Mouse (Mus musculus): ENCODE data around the gene Hist2h2be. TPM values are rescaled to one million over a fixed set of nuclear protein-coding genes. Genes with fewer than 3 reads are reported as not detected.
"Not testable (repeated sequence)": the region's sequence is repeated elsewhere in the genome, so short reads cannot be mapped to it uniquely, and the experiment has no call there.

Hist2h2be gene
- polyA plus RNA-seq (2015; fragmentation: Nextera tagmentation; extraction: Ambion mirVana): 6.7 and 7.2 TPM in 2 replicates

DNA sequence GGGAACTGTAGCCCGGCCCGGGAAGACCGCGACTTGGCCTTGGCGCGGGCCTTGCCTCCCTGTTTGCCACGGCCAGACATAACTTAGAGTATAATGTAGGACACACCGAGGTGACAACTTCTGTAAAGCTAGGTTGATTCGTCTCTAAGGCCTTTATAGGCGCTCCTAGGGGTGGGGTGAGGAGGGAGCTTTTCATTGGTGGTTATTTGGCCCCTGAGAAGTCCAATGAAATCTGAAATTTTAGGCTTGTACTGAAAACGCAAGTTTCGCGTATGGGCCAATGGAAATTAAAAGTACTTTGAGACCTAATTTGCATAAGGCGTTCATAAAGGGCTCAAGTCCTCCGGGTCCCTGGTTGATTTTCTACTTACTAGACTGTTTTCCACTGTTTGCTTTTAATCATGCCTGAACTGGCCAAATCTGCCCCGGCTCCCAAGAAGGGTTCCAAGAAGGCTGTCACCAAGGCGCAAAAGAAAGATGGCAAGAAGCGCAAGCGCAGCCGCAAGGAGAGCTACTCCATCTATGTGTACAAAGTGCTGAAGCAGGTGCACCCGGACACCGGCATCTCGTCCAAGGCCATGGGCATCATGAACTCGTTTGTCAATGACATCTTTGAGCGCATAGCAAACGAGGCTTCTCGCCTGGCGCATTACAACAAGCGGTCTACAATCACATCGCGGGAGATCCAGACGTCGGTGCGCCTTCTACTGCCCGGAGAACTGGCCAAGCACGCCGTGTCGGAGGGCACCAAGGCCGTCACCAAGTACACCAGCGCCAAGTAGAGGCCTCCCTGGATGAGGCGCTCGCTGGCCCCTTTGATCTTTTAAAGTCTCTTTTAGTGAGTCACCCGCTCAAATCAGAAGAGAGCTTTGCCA is at the start of gene Hist2h2be, which contains the start of gene Hist2h2ac:
Gene Hist2h2be, plus strand, starts transcription at position 355 of the 875 bp plus-strand sequence.
Gene Hist2h2ac, minus strand, starts transcription at position 116 of the 875 bp plus-strand sequence.
- WGBS: under 1% methylated on average over 43 of the region's 43 CpGs
- H3K4me1 ChIP-seq: peaks cover 28% of the 10 kb centered on the region
- H3K9me3 ChIP-seq: no peaks in the 10 kb centered on the region
- peak within 1 kb of the TSS; percentile 92 for H3K9ac ChIP-seq
- peak within 1 kb of the TSS; percentile 99 for H3K27ac ChIP-seq
- H3K27me3 ChIP-seq: no peaks in the 10 kb centered on the region
- peak within 1 kb of the TSS; percentile 63 for H3K4me3 ChIP-seq
- peak; percentile 90 for ATAC-seq (ENCODE audit: low FRiP score, low read depth)
- peak within 1 kb of the TSS; percentile 79 for H3K4me2 ChIP-seq (replicated peaks)
- no peaks in the 10 kb centered on the region for H3K36me3 ChIP-seq

DNA sequence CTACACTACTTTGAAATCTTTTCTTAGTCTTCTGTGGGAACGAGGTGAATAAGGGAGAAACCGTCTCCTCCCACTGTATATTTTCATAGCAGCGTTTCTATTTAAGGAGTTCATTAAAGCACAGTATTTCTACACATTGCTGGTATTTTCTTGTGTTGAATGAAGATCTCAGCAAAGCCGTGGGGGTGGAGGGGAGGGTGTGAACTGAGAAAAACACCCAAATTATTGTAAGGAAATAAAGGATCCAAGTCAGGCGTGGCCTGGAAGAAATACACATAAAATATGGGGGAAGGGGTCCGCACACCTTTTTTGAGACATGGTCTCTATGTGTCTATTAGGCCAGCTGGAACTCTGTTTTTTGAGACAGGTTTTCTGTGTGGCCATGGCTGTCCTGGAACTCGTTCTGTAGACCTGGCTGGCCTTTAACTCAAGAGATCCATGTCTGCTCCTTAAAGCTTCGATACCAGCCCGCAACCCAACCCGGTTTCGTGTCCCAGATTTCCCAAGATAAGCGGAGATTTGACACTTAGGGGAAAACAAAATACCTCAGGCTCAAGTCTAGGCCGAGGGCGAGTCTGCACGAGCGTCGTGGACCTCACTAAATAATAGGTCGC is 49.2 kb upstream of the Hist2h2be start:
- peaks cover 35% of the 10 kb centered on the region for H3K4me1 ChIP-seq
- H3K4me3 ChIP-seq: peak overlapping the region; percentile 88
- H3K27me3 ChIP-seq: no peaks in the 10 kb centered on the region
- H3K36me3 ChIP-seq: peaks cover 60% of the 10 kb centered on the region
- peak overlapping the region; percentile 98 for H3K27ac ChIP-seq
- peak overlapping the region; percentile 89 for H3K9ac ChIP-seq
- 21% methylated on average over 18 of the region's 18 CpGs for WGBS
- ATAC-seq (ENCODE audit: low FRiP score, low read depth): peak; percentile 14
- no peaks in the 10 kb centered on the region for H3K9me3 ChIP-seq
- peak overlapping the region; percentile 98 for H3K4me2 ChIP-seq (replicated peaks)

DNA sequence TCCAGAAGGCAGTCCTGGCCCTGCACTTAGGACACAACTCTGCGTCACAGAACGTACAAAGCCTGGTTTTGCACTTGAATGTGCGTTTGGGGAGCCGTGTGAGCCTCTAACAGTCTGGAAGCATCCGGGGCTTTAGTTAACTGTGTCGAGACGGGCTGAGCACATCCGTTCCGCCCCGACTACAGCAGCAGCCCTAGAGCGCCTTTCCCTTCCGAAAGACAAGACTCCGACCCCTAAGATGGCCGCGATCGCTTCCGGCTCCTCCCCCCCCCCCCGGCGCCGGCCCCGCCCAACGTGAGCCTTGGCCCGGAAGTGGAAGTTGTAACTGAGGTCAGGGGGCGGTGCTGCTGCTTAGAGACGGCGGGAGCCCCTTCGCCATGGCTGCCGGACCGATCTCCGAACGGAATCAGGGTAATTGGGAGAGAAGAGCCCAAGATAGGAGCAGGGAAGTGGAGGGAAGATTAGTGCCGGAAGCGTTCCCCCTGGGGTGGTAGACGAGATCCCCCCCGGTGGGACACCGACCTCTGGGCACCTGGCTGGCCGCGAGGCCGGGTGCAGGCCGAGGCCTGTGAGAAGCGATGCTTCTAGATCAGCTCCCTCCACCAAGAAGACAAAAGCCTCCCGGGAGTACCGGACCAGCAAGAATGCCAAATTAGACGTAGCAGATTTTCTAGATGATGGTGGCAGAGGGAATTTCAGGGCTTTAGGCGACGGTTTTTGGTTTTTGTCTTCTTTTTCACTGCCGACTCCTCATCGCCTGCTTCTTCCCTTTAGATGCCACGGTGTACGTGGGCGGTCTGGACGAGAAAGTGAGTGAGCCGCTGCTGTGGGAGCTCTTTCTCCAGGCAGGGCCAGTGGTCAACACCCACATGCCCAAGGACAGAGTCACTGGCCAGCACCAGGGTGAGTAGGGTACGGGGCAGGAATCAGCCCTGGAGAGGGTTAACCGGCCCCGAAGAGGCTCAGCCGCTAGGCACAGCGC is 48.4 kb upstream of the Hist2h2be start, which contains the start of gene Sf3b4:
Gene Sf3b4, plus strand, starts transcription at position 136 of the 982 bp plus-strand sequence.
- H3K4me2 ChIP-seq (replicated peaks): peak within 1 kb of the TSS; percentile 98
- H3K9ac ChIP-seq: peak within 1 kb of the TSS; percentile 89
- no peaks in the 10 kb centered on the region for H3K9me3 ChIP-seq
- peaks cover 63% of the 10 kb centered on the region for H3K36me3 ChIP-seq
- under 1% methylated on average over 58 of the region's 58 CpGs for WGBS
- ATAC-seq (ENCODE audit: low FRiP score, low read depth): peak; percentile 93
- H3K27me3 ChIP-seq: no peaks in the 10 kb centered on the region
- peak within 1 kb of the TSS; percentile 98 for H3K27ac ChIP-seq
- peak within 1 kb of the TSS; percentile 88 for H3K4me3 ChIP-seq
- peaks cover 35% of the 10 kb centered on the region for H3K4me1 ChIP-seq

DNA sequence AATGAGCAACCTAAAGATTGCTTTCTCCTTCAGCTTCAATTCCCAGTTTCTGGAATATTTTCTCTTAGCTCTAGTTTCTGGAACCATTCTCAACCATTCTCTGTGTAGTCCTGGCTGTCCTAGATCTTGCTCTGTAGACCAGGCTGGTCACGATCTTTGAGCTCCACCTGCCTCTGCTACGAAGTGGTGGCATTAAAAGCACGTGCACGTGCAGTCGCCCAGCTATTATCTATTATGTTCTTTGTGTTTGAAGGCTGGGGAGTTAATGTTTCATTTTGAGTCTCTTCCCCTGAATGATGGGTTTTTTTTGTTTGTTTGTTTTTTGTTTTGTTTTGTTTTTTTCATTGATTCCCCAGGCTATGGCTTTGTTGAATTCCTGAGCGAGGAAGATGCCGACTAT is 47.7 kb upstream of the Hist2h2be start:
- 30% methylated on average over 7 of the region's 7 CpGs for WGBS

DNA sequence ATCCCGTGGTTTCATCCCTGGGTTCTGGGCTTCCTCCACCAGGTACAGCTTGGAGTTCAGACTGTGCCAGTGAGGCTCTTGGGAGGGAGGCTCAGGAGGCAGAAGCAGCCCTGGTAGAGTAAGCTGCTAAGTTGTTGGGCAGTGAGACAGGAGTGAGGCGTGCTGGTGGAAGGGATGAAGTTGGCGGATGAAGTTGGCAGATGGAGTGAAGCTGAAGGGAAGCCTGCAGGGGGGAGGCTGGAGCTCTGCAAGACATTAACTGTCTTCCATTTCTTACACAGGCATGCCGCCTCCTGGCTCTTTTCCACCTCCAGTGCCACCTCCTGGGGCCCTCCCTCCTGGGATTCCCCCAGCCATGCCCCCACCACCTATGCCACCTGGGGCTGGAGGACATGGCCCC is 46.9 kb upstream of the Hist2h2be start:
- ATAC-seq (ENCODE audit: low FRiP score, low read depth); H3K27ac ChIP-seq; H3K9me3 ChIP-seq; H3K27me3 ChIP-seq: not testable (repeated sequence)
- WGBS: 81% methylated on average over 4 of the region's 4 CpGs
- Histone ChIP-seq H3K4me2 (replicated peaks) (peak overlapping the region; percentile 98), H3K4me1 (peaks cover 35% of the 10 kb centered on the region), H3K4me3 (peak overlapping the region; percentile 88; the same call in 1 of the 2 replicates), H3K36me3 (peaks cover 62% of the 10 kb centered on the region), H3K9ac (peak overlapping the region; percentile 53; the same call in 1 of the 2 replicates)

More for the DNA sequence above, 47.7 kb upstream of the Hist2h2be start:
- H3K4me3 ChIP-seq: peak overlapping the region; percentile 88
- H3K4me2 ChIP-seq (replicated peaks): peak overlapping the region; percentile 98
- no peak overlapping the region; the same call in 1 of the 2 replicates for H3K27ac ChIP-seq
- peaks cover 63% of the 10 kb centered on the region for H3K36me3 ChIP-seq
- no peaks in the 10 kb centered on the region for H3K9me3 ChIP-seq
- peak overlapping the region; percentile 89 for H3K9ac ChIP-seq
- H3K4me1 ChIP-seq: peaks cover 35% of the 10 kb centered on the region
- no peaks in the 10 kb centered on the region for H3K27me3 ChIP-seq
- ATAC-seq (ENCODE audit: low FRiP score, low read depth): no peak

DNA sequence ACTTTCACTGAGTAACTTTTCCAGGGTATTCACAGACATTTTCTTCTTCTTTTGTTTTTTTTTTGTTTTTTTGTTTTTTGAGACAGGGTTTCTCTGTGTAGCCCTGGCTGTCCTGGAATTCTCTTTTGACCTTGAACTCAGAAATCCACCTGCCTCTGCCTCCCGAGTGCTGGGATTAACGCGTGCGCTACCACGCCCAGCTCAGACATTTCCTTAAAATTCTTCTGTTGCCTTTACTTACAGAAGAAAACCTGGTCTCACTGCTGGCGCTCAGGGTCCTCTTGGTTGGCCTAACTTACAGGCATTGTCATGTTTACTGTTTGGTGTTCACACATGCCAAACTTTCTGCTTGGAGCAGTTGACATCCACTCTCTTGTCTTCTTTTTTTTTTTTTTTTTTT is 45.7 kb upstream of the Hist2h2be start:
- no peak for ATAC-seq (ENCODE audit: low FRiP score, low read depth)
- WGBS: 92% methylated on average over 6 of the region's 6 CpGs

DNA sequence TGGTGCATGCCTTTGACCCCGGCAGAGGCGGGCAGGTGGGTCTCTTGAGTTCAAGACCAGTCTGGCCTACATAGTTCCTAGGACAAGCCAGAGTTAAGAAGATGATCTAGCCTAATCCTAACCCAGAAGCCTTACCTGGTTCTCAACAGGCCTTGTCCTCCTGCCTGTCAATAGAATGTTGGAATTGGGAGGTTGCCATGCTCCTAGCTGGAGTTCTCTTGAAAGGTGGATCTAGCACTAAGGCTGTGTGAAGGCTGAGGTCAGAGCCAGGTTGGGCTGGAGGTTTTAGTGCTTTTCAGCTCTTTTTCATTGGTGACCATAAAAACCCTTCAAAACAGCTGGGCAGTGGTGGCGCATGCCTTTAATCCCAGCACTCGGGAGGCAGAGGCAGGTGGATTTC is 42.5 kb upstream of the Hist2h2be start:
- Histone ChIP-seq H3K36me3 (peaks cover 47% of the 10 kb centered on the region), H3K4me3 (no peak overlapping the region), H3K9ac (no peak overlapping the region), H3K4me2 (replicated peaks) (no peak overlapping the region), H3K27me3 (no peaks in the 10 kb centered on the region), H3K27ac (no peak overlapping the region), H3K4me1 (peaks cover 40% of the 10 kb centered on the region), H3K9me3 (no peaks in the 10 kb centered on the region)
- ATAC-seq (ENCODE audit: low FRiP score, low read depth): no peak
- 83% methylated on average over 4 of the region's 4 CpGs for WGBS

More for the DNA sequence above, 45.7 kb upstream of the Hist2h2be start:
- H3K4me2 ChIP-seq (replicated peaks): no peak overlapping the region
- H3K36me3 ChIP-seq: peaks cover 51% of the 10 kb centered on the region
- H3K4me1 ChIP-seq: peaks cover 35% of the 10 kb centered on the region
- no peaks in the 10 kb centered on the region for H3K27me3 ChIP-seq
- H3K27ac ChIP-seq: no peak overlapping the region
- H3K9ac ChIP-seq: no peak overlapping the region
- no peaks in the 10 kb centered on the region for H3K9me3 ChIP-seq
- 0 out of 2 replicates have a peak overlapping the region, but pooled peaks have one; percentile 3 for H3K4me3 ChIP-seq

DNA sequence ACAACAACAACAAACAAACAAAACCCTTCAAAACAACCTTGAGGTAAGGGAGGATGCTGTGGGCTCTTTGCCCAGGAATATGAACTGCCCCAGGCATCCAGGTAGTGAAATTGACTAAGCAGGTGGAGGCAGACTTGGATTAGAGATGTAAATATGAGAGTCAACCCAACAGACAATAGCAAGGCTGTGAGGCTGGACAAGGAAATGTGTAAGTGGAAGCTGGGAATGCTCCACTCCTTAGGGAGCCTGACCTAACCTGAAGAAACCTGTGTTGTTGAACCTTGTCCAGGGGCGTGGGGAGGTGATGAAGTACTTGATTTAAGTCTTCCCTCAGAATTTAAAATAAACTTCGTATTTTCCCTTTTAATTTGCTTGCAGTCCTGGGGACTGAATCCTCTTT is 42.0 kb upstream of the Hist2h2be start:
- Histone ChIP-seq H3K9me3 (no peaks in the 10 kb centered on the region), H3K27me3 (no peaks in the 10 kb centered on the region), H3K9ac (no peak overlapping the region), H3K27ac (no peak overlapping the region), H3K4me1 (peaks cover 35% of the 10 kb centered on the region), H3K36me3 (peaks cover 46% of the 10 kb centered on the region), H3K4me3 (no peak overlapping the region), H3K4me2 (replicated peaks) (no peak overlapping the region)
- ATAC-seq (ENCODE audit: low FRiP score, low read depth): no peak
- WGBS: 87% methylated on average over 2 of the region's 2 CpGs

DNA sequence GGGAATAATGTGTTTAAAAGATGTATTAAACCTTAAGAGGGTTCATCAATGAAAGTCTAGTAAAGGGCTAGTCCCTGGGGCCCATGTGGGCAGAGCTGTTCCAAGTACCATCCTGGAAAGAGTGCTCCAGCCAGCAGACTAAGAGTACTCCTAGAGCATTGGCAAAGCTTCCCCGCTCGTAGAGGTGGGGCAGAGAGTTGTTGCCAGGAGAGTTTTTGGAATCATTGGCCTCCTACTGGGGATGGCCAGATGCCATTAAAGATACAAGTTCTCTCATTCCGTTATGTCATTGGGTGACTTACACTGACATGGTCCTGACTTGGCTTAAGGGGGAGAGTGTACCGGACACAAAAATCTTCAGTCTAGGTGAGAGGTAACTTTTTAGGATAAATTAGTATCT is 41.4 kb upstream of the Hist2h2be start:
- H3K4me3 ChIP-seq: no peak overlapping the region
- H3K27ac ChIP-seq: no peak overlapping the region
- no peak overlapping the region for H3K4me2 ChIP-seq (replicated peaks)
- H3K9ac ChIP-seq: no peak overlapping the region
- H3K36me3 ChIP-seq: peaks cover 40% of the 10 kb centered on the region
- WGBS: 70% methylated on average over 4 of the region's 4 CpGs
- ATAC-seq (ENCODE audit: low FRiP score, low read depth): no peak
- H3K9me3 ChIP-seq: no peaks in the 10 kb centered on the region
- no peaks in the 10 kb centered on the region for H3K27me3 ChIP-seq
- peaks cover 29% of the 10 kb centered on the region for H3K4me1 ChIP-seq

DNA sequence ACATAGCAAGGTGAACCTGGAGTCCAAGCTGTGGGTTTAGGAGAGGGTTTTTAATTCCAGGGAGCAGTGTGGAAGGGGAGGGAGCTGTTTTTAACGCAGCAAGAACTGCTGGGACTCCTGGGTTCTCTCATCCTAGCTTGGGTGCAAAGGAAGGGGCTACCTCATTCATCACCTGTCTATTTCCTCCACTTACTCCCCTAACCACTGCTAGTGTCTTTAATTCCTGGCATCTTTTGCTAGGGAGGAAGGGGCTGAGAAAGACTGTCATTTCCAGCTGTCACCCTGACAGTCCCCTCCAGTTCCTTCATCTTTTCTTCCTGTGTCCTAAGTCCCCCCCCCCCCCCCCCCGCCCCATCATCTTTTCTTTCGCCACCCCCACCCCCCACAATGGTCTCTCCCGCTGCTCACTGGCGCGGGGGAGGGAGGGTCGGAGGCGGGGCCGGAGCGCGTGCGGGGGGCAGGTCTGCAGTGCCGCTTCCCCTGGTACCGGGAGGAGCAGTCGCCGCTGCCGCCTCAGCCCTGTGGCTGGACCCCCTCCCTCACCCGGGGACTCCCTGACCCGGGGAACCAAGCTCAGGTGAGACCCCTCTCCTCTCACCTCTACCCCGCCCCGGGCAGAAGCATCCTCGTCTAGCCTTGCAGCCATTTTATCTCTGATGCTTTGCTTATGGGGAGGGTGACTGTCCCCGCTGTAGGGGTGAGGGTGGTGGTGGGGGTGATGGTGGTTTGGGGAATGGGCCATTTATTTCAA is 40.0 kb upstream of the Hist2h2be start, which contains the start of gene Sv2a:
Gene Sv2a, plus strand, starts transcription at position 425 of the 751 bp plus-strand sequence.
- H3K4me2 ChIP-seq (replicated peaks): peak within 1 kb of the TSS; percentile 87
- peak within 1 kb of the TSS; percentile 61 for H3K4me3 ChIP-seq
- H3K27ac ChIP-seq: 0 out of 2 replicates have a peak within 1 kb of the TSS, but pooled peaks have one; percentile 15
- no peaks in the 10 kb centered on the region for H3K27me3 ChIP-seq
- no peaks in the 10 kb centered on the region for H3K9me3 ChIP-seq
- peak within 1 kb of the TSS; percentile 81 for H3K9ac ChIP-seq
- H3K36me3 ChIP-seq: peaks cover 34% of the 10 kb centered on the region
- peak; percentile 12; the same call in 1 of the 2 replicates for ATAC-seq (ENCODE audit: low FRiP score, low read depth)
- H3K4me1 ChIP-seq: peaks cover 24% of the 10 kb centered on the region
- WGBS: 1% methylated on average over 14 of the region's 23 CpGs
